Mouse (Mus musculus) liver, embryonic 15.5 days (tissue): ENCODE results near the gene Arid4a. TPM values are rescaled to one million over a fixed set of nuclear protein-coding genes. Genes with fewer than 3 reads are reported as not detected.
"Not testable (repeated sequence)": the region's sequence is repeated elsewhere in the genome, so short reads cannot be mapped to it uniquely, and the experiment has no call there.

Source experiments
- ATAC-seq: fragments of 200-750 bp; cut with Nextera tagmentation; 2 replicates; pipeline ENCODE4 v1.8.0; 2017; ENCODE audit warnings: moderate number of reproducible peaks, mild to moderate bottlenecking, moderate library complexity; ENCODE audit not compliant: insufficient read depth
- H3K27ac ChIP-seq: fragments of 300-500 bp; sonication (generic); replicated peaks from 2 replicates; pipeline ENCODE4 v1.5.1; 2015; ENCODE audit warnings: mild to moderate bottlenecking, inconsistent platforms
- H3K27me3 ChIP-seq: fragments of 300-500 bp; sonication (generic); 2 replicates; pipeline ENCODE4 v1.6.1; 2015; ENCODE audit warnings: mild to moderate bottlenecking, inconsistent platforms
- H3K36me3 ChIP-seq: fragments of 300-500 bp; sonication (generic); replicated peaks from 2 replicates; pipeline ENCODE4 v1.6.1; 2015; ENCODE audit warnings: moderate library complexity, mild to moderate bottlenecking, inconsistent platforms
- H3K4me1 ChIP-seq: fragments of 300-500 bp; sonication (generic); replicated peaks from 2 replicates; pipeline ENCODE4 v1.6.1; 2015; ENCODE audit warnings: inconsistent platforms
- H3K4me2 ChIP-seq: fragments of 300-500 bp; sonication (generic); 2 replicates; pipeline ENCODE4 v1.6.1; 2015; ENCODE audit warnings: moderate library complexity, mild to moderate bottlenecking, inconsistent platforms
- H3K4me3 ChIP-seq: fragments of 300-500 bp; sonication (generic); replicated peaks from 2 replicates; pipeline ENCODE4 v1.5.1; 2015; ENCODE audit warnings: mild to moderate bottlenecking, inconsistent platforms
- H3K9ac ChIP-seq: fragments of 300-500 bp; sonication (generic); 2 replicates; pipeline ENCODE4 v1.6.1; 2015; ENCODE audit warnings: moderate library complexity, mild to moderate bottlenecking, inconsistent platforms
- H3K9me3 ChIP-seq: fragments of 300-500 bp; sonication (generic); replicated peaks from 2 replicates; pipeline ENCODE4 v1.6.1; 2016; ENCODE audit warnings: inconsistent platforms
- WGBS: fragments of 180-500 bp; shearing (Covaris S2); methylation state at CpG from one replicate; pipeline ENCODE4 v1.1.7; 2015; ENCODE audit warnings: mixed read lengths; ENCODE audit not compliant: insufficient replicate concordance; 5-methylcytosine and 5-hydroxymethylcytosine counted together
- polyA plus RNA-seq: library from polyadenylated mRNA; unstranded; fragments of >200 nt; fragmentation: Nextera tagmentation; extraction: Ambion mirVana; gene quantifications from 2 replicates; pipeline ENCODE4 v1.2.1, GENCODE M21; 2015

The Arid4a gene
- polyA plus RNA-seq, 1 experiment from 2014 or later = 20.8 TPM

- WGBS = under 1% methylated on average over 54 of the region's 82 CpGs
- peak; percentile 5; the same call in 1 of the 2 replicates for ATAC-seq
- no peaks in the 10 kb centered on the region for H3K27me3 ChIP-seq
Measured at GRCm38 (mm10) chr12:71016503-71017241, 882 bp downstream of the Arid4a start.

GRCm38 (mm10) chr12:71017242-71017571 lies 1.4 kb downstream of the Arid4a start:
- no peaks in the 10 kb centered on the region for H3K9me3 ChIP-seq
- peak overlapping the region; percentile 99 for H3K9ac ChIP-seq
- peak overlapping the region; percentile 99 for H3K27ac ChIP-seq
- H3K27me3 ChIP-seq = no peaks in the 10 kb centered on the region
- H3K4me2 ChIP-seq = peak overlapping the region; percentile 83
- no peak for ATAC-seq
- H3K36me3 ChIP-seq = peaks cover 37% of the 10 kb centered on the region
- peak overlapping the region; percentile 100 for H3K4me3 ChIP-seq
- 15% methylated on average over 5 of the region's 5 CpGs for WGBS
- peaks cover 34% of the 10 kb centered on the region for H3K4me1 ChIP-seq

More at GRCm38 (mm10) chr12:71016503-71017241, 882 bp downstream of the Arid4a start:
- peaks cover 38% of the 10 kb centered on the region for H3K36me3 ChIP-seq
- peak overlapping the region; percentile 100 for H3K4me3 ChIP-seq
- H3K9ac ChIP-seq = peak overlapping the region; percentile 99
- peak overlapping the region; percentile 83 for H3K4me2 ChIP-seq
- H3K9me3 ChIP-seq = no peaks in the 10 kb centered on the region
- H3K4me1 ChIP-seq = peaks cover 39% of the 10 kb centered on the region
- H3K27ac ChIP-seq = peak overlapping the region; percentile 99

GRCm38 (mm10) chr12:71017827-71018226 lies 2.0 kb downstream of the Arid4a start:
- Histone ChIP-seq H3K4me3 (peak overlapping the region; percentile 100), H3K27ac (no peak overlapping the region), H3K36me3 (peaks cover 38% of the 10 kb centered on the region), H3K4me1 (peaks cover 30% of the 10 kb centered on the region), H3K9me3 (no peaks in the 10 kb centered on the region), H3K4me2 (peak overlapping the region; percentile 83), H3K9ac (no peak overlapping the region), H3K27me3 (no peaks in the 10 kb centered on the region)
- ATAC-seq = no peak
- 75% methylated on average over 10 of the region's 10 CpGs for WGBS

- no peak overlapping the region for H3K4me2 ChIP-seq
- no peak for ATAC-seq
- H3K4me3 ChIP-seq = no peak overlapping the region
- no peaks in the 10 kb centered on the region for H3K27me3 ChIP-seq
- no peaks in the 10 kb centered on the region for H3K9me3 ChIP-seq
- WGBS = 84% methylated on average over 8 of the region's 8 CpGs
- peaks cover 47% of the 10 kb centered on the region for H3K36me3 ChIP-seq
- H3K27ac ChIP-seq = no peak overlapping the region
- H3K4me1 ChIP-seq = peaks cover 19% of the 10 kb centered on the region
- no peak overlapping the region for H3K9ac ChIP-seq
Measured at GRCm38 (mm10) chr12:71019211-71019610, 3.4 kb downstream of the Arid4a start.

GRCm38 (mm10) chr12:71024411-71024810 lies 8.6 kb downstream of the Arid4a start:
- Histone ChIP-seq H3K9ac (no peak overlapping the region), H3K36me3 (peaks cover 92% of the 10 kb centered on the region), H3K27ac (no peak overlapping the region), H3K4me3 (no peak overlapping the region), H3K9me3 (no peaks in the 10 kb centered on the region), H3K4me1 (no peaks in the 10 kb centered on the region), H3K27me3 (no peaks in the 10 kb centered on the region), H3K4me2 (no peak overlapping the region)
- 88% methylated on average over 10 of the region's 10 CpGs for WGBS
- no peak for ATAC-seq

GRCm38 (mm10) chr12:71028265-71028664 lies 12.5 kb downstream of the Arid4a start:
- H3K9me3 ChIP-seq, H3K4me3 ChIP-seq, H3K9ac ChIP-seq, H3K27me3 ChIP-seq, H3K4me1 ChIP-seq, H3K27ac ChIP-seq, H3K4me2 ChIP-seq, ATAC-seq: not testable (repeated sequence)
- 83% methylated on average over 8 of the region's 8 CpGs for WGBS
- peaks cover 81% of the 10 kb centered on the region for H3K36me3 ChIP-seq

GRCm38 (mm10) chr12:71030260-71030659 lies 14.5 kb downstream of the Arid4a start:
- Histone ChIP-seq H3K9me3 (no peaks in the 10 kb centered on the region), H3K4me1 (no peaks in the 10 kb centered on the region), H3K4me3 (no peak overlapping the region), H3K9ac (no peak overlapping the region), H3K27me3 (no peaks in the 10 kb centered on the region), H3K27ac (no peak overlapping the region), H3K36me3 (peaks cover 78% of the 10 kb centered on the region), H3K4me2 (no peak overlapping the region)
- ATAC-seq = no peak
- WGBS = 74% methylated on average over 8 of the region's 8 CpGs

GRCm38 (mm10) chr12:71030722-71031121 lies 14.9 kb downstream of the Arid4a start:
- Histone ChIP-seq H3K9me3 (no peaks in the 10 kb centered on the region), H3K4me1 (no peaks in the 10 kb centered on the region), H3K27me3 (no peaks in the 10 kb centered on the region), H3K9ac (no peak overlapping the region), H3K4me3 (no peak overlapping the region), H3K36me3 (peaks cover 76% of the 10 kb centered on the region), H3K4me2 (no peak overlapping the region), H3K27ac (no peak overlapping the region)
- ATAC-seq = no peak
- 89% methylated on average over 5 of the region's 5 CpGs for WGBS

- no peak overlapping the region for H3K9ac ChIP-seq
- ATAC-seq = no peak
- WGBS = 85% methylated on average over 4 of the region's 4 CpGs
- H3K4me3 ChIP-seq = no peak overlapping the region
- H3K4me1 ChIP-seq = peaks cover 9% of the 10 kb centered on the region
- H3K27me3 ChIP-seq = no peaks in the 10 kb centered on the region
- H3K27ac ChIP-seq = no peak overlapping the region
- no peak overlapping the region for H3K4me2 ChIP-seq
- no peaks in the 10 kb centered on the region for H3K9me3 ChIP-seq
- H3K36me3 ChIP-seq = peaks cover 76% of the 10 kb centered on the region
Measured at GRCm38 (mm10) chr12:71035826-71036225, 20.0 kb downstream of the Arid4a start.

- Histone ChIP-seq H3K4me1 (peaks cover 9% of the 10 kb centered on the region), H3K36me3 (peaks cover 83% of the 10 kb centered on the region), H3K9ac (no peak overlapping the region), H3K27ac (peak overlapping the region; percentile 45; the same call in 1 of the 2 replicates), H3K27me3 (no peaks in the 10 kb centered on the region), H3K4me3 (no peak overlapping the region), H3K9me3 (no peaks in the 10 kb centered on the region), H3K4me2 (no peak overlapping the region)
- 81% methylated on average over 12 of the region's 12 CpGs for WGBS
- peak; percentile 65 for ATAC-seq
Measured at GRCm38 (mm10) chr12:71036729-71037404, 21.1 kb downstream of the Arid4a start.

GRCm38 (mm10) chr12:71040462-71040861 lies 24.7 kb downstream of the Arid4a start:
- Histone ChIP-seq H3K4me2 (no peak overlapping the region), H3K27me3 (no peaks in the 10 kb centered on the region), H3K9ac (no peak overlapping the region), H3K4me3 (no peak overlapping the region), H3K9me3 (no peaks in the 10 kb centered on the region), H3K27ac (no peak overlapping the region), H3K4me1 (peaks cover 12% of the 10 kb centered on the region), H3K36me3 (peaks cover 82% of the 10 kb centered on the region)
- WGBS = 70% methylated on average over 7 of the region's 7 CpGs
- no peak for ATAC-seq
